Mouse (Mus musculus) layer of hippocampus, adult 9-11 months (tissue): Measurements from ENCODE around the gene Smarcb1.

Experiments
- DNase-seq: peaks from one replicate; pipeline ENCODE4 v3.0.0; 2022

Smarcb1 gene

GRCm38 (mm10) chr10:75932891-75933290 lies 11.5 kb upstream of the Smarcb1 start, which contains the start of gene Chchd10:
Chchd10 (plus strand) TSS chr10:75933130.
- DNase-seq: no peak

GRCm38 (mm10) chr10:75932081-75932678 lies 10.8 kb upstream of the Smarcb1 start:
- DNase-seq: no peak

- DNase-seq: no peak
Observed at GRCm38 (mm10) chr10:75931311-75931710, 9.9 kb upstream of the Smarcb1 start.

GRCm38 (mm10) chr10:75930304-75930703 lies 8.9 kb upstream of the Smarcb1 start:
- no peak for DNase-seq

- no peak for DNase-seq
Observed at GRCm38 (mm10) chr10:75926396-75926795, 5.0 kb upstream of the Smarcb1 start.

- DNase-seq: no peak
Observed at GRCm38 (mm10) chr10:75924324-75924723, 2.9 kb upstream of the Smarcb1 start.

- DNase-seq: no peak
Observed at GRCm38 (mm10) chr10:75921726-75922560, 526 bp upstream of the Smarcb1 start.

GRCm38 (mm10) chr10:75919026-75919425 lies 2.4 kb downstream of the Smarcb1 start:
- no peak for DNase-seq

- DNase-seq: no peak
Observed at GRCm38 (mm10) chr10:75916840-75917239, 4.6 kb downstream of the Smarcb1 start.

- DNase-seq: no peak
Observed at GRCm38 (mm10) chr10:75915557-75915956, 5.9 kb downstream of the Smarcb1 start.

GRCm38 (mm10) chr10:75913013-75913589 lies 8.3 kb downstream of the Smarcb1 start:
- no peak for DNase-seq

GRCm38 (mm10) chr10:75910698-75911097 lies 10.7 kb downstream of the Smarcb1 start:
- no peak for DNase-seq

- DNase-seq: no peak
Observed at GRCm38 (mm10) chr10:75906882-75907281, 14.5 kb downstream of the Smarcb1 start.

- DNase-seq: no peak
Observed at GRCm38 (mm10) chr10:75904391-75904790, 17.0 kb downstream of the Smarcb1 start.

- DNase-seq: no peak
Observed at GRCm38 (mm10) chr10:75898846-75899245, 22.6 kb downstream of the Smarcb1 start.

- DNase-seq: no peak
Observed at GRCm38 (mm10) chr10:75898039-75898564, 23.3 kb downstream of the Smarcb1 start.

GRCm38 (mm10) chr10:75897373-75897772 lies 24.0 kb downstream of the Smarcb1 start:
- peak; percentile 49 for DNase-seq

GRCm38 (mm10) chr10:75896208-75896607 lies 25.2 kb downstream of the Smarcb1 start:
- DNase-seq: peak; percentile 69

GRCm38 (mm10) chr10:75895730-75896129 lies 25.7 kb downstream of the Smarcb1 start:
- DNase-seq: no peak

GRCm38 (mm10) chr10:75894601-75895000 lies 26.8 kb downstream of the Smarcb1 start:
- DNase-seq: no peak

GRCm38 (mm10) chr10:75893089-75893750 lies 28.2 kb downstream of the Smarcb1 start, which contains the start of gene Derl3:
Derl3 (plus strand) TSS chr10:75893413.
- DNase-seq: peak; percentile 99

GRCm38 (mm10) chr10:75889406-75890153 lies 31.8 kb downstream of the Smarcb1 start:
- no peak for DNase-seq
